Mouse (Mus musculus) heart, adult 2 months (tissue): ENCODE results near the gene Olfr725.

Experiments
- CTCF ChIP-seq: fragments of 200-600 bp; IDR thresholded peaks from 2 replicates; pipeline ENCODE4 v1.8.1; 2022; ENCODE audit warnings: antibody characterized with exemption, mild to moderate bottlenecking, moderate library complexity
- EP300 ChIP-seq: fragments of 200-500 bp; IDR thresholded peaks from 2 replicates; pipeline ENCODE4 v1.6.1; 2011; ENCODE audit warnings: low read depth, low read length, control low read depth; ENCODE audit not compliant: insufficient read depth
- POLR2A ChIP-seq: fragments of 200-500 bp; IDR thresholded peaks from 2 replicates; pipeline ENCODE4 v1.6.1; 2011; ENCODE audit warnings: mild to moderate bottlenecking, low read depth, low read length, control low read depth; ENCODE audit not compliant: insufficient read depth

GRCm38 (mm10) chr14:50032041-50032440, 8.1 kb downstream of the Olfr725 start:
- TF ChIP-seq CTCF = no peak
- TF ChIP-seq EP300 = no peak
- no peak for TF ChIP-seq POLR2A
